Mouse (Mus musculus): ENCODE results near the gene Dapk2.

Dapk2 gene

DNA sequence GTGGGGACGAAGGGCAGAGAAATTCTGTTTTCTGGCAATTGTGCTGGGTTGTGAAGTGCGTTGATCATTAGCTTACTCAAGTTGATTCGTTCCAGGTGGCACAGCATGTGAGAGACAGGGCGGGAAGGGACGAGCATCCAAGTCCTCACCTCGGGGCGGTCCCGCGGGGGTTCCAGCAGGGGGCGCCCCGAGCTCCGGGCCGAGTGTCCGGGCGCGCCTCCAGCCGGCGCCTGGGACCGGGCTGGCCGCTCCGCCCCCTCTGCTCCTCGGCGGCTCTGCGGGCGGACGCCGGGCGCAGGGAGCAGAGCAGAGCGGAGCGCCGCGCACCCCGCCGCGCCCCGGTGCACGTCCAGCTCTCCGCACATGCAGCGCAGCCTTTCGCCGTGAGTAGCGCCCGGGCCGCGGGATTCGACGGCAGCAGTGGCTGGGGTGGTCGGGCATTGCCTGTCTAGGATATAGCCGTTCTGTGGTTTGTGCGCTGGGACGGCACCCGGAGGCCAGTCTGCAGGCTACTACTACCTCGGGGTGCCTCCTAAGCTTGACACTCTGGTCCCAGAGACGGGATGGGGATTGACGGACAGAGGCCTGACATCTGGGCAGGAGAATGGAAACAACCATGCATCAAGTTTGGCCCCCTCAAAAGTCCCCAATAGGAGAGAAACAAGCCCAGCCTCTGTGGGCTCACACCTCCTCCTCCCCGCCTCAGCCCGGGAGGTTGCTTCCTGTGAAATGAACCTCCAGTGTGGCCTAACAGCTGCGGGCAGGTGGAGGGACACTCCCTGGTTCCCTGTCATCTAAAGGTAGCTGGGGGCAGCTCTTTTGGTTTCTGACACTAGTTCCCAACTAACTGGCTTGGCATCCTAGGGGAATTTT, at the start of gene Dapk2:
Gene Dapk2, plus strand, starts transcription at position 266 of the 873 bp plus-strand sequence.
- DNase-seq (ENCODE audit: low spot score) = peak; percentile 74

- peak; percentile 47 for DNase-seq (ENCODE audit: low spot score)
Measured at GRCm38 (mm10) chr9:66109574-66109973, 48.4 kb upstream of the Dapk2 start.

GRCm38 (mm10) chr9:66110126-66110525, 47.9 kb upstream of the Dapk2 start:
- DNase-seq (ENCODE audit: low spot score) = peak; percentile 72

DNA sequence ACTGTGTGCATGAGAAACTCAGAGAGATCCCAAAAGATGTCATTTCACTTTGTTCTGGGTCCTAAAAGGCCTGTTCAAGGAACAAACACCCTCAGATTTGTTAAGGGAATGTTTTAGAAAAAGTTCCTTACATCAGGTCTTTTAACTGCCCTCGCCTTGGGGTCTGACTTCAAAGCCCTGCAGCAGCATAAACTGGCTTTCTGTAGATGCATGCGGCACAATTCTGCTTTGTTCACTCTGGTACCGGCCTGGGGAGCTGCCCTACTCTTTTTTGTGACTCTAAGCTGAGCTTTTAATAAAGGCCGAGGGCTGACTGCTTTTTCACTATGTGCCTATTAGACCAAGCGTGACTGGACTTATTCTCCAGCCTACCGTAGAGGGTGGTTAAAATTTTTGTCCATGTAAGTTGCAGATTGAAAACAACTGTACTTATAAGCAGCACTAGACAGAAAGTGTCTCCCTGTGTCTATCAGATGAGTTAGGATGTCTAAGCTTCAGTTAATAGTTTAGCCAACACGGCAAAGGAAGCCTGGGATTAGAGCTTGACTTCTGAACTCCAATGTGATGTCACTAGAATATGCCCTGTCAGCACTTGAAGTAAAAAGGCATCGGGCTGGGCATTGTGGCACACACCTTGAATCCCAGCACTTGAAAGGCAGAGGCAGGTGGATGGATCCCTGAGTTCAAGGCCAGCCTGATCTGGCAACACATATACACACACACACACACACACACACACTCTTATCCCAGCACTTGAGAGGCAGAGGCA, 47.2 kb upstream of the Dapk2 start:
- peak; percentile 47 for DNase-seq (ENCODE audit: low spot score)

DNA sequence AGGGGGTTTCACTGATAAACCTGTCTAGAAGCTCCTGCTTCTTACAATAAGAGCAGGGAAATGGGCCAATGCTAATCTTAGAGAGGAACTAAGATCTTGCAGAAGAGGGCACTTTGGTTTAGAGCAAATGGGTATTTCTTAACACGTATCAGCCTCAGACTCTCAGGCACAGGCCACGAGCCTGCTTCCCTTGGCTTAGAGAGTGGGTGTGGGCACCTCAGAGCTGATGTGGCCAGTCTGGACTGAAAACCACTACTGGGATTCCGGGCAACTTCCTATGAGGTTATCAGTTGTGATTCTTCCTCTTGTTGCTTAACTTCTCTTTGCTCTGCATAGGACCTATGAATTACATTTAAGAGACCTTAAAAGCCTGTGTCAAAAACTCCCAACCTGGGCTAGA, 43.7 kb upstream of the Dapk2 start:
- DNase-seq (ENCODE audit: low spot score) = no peak

DNA sequence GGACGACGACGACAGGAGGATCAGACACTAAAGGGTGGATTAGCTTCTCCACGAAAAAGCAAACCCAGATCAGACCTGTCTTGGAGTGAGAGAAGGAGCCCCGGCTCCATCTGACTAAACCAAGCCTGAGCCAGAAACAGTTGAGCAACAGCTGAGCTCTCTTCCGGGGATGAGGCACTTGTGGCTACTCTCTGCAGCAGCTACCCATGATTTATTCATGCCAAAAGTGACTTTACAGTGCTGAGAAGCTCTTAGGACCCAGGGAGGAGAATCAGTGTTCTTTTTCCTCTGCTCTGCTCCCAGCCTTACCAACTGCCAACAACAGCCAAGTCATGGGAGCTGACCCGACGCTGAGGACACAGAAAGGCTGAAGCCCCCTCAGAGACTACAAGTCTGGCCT, 41.1 kb upstream of the Dapk2 start:
- peak; percentile 44 for DNase-seq (ENCODE audit: low spot score)

DNA sequence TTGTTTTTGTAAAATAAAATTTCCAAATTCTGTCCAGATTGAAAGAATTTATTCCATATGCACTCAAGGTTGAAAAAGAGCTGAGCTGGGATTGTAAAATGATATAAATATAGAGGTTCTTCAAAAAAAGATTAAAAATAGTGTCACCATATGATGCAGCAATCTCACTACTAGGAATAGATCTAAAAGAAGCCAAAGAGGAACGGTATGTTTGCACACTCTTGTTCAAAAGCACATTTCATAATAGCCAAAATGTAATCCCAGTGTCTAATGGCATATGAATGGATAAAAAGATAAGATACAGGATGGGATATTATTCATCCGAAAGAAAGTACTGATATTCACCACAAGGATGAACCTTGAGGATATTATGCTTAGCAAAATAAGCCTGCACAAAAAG, 38.5 kb upstream of the Dapk2 start:
- no peak for DNase-seq (ENCODE audit: low spot score)

DNA sequence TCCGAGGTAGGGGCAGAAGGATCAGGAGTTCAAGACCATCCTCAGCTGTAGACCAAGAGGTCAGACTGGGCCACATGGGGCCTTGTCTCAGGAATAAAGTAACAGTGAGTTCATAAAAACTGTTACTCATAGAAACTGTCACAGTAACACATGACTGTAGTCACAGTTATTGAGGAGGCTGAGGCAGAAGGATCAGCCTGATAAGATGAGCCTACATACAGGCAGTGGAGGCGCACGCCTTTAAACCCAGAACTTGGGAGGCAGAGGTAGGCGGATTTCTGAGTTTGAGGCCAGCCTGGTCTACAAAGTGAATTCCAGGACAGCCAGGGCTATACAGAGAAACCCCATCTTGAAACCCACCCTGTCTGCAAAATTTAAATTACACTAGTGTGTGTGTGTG, 37.9 kb upstream of the Dapk2 start:
- no peak for DNase-seq (ENCODE audit: low spot score)

GRCm38 (mm10) chr9:66120945-66121344, 37.1 kb upstream of the Dapk2 start:
- DNase-seq (ENCODE audit: low spot score) = no peak

DNA sequence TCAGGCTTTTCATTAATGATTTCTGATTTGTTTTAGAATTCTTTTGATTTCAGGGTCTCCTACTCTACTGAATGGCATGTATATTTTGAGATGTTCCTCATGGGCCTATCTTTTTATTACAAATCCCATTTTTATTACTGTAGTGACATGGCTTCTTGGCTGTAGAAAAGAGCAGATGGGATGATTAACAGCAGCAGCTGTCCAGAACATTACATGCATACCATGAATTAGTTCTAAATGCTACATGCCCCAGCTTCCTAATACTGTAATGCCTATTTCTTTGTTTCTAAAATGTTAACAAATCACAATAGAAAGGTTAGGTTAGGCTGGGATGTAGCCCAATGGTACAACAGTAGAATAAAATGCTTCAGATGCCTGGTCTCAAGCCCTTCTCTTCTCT, 36.6 kb upstream of the Dapk2 start:
- no peak for DNase-seq (ENCODE audit: low spot score)

- no peak for DNase-seq (ENCODE audit: low spot score)
Measured at GRCm38 (mm10) chr9:66123648-66124047, 34.4 kb upstream of the Dapk2 start.

GRCm38 (mm10) chr9:66124111-66124531, 33.9 kb upstream of the Dapk2 start:
- DNase-seq (ENCODE audit: low spot score) = no peak

- peak; percentile 99 for DNase-seq (ENCODE audit: low spot score)
Measured at GRCm38 (mm10) chr9:66124681-66125542, 33.1 kb upstream of the Dapk2 start.

GRCm38 (mm10) chr9:66125543-66126455, 32.2 kb upstream of the Dapk2 start:
- DNase-seq (ENCODE audit: low spot score) = peak; percentile 58

DNA sequence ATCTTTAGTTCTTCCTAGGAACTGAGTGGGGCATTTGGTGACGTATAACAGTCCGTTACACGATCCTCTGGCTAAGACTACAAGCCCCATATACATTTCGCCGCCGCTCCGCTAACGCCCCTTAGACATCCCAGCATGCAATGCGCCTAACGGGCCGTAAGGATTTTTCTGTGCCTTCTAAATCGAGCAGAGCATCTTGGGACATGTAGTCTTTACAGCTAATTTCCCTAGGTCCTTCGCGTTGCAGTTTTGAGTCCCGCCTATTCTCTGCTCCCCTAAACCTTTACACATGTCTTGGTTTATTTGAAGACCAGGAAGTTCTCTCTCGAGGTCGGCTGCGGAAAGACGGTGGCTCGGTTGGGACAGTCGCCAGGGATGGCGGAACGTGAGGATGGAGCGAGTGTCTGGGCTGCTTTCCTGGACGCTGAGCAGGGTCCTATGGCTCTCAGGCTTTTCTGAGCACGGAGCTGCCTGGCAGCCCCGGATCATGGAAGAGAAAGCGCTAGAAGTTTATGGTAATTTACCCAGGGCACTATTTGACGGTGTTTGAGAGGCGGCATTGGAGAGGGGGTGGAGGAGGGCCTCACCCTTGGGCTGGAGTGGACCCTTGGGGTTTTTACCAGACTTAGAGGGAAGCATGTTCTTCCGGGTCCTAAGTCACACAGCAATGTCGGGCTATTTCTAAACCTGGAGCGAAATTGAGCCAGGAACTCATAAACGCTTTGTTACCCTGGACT, 31.4 kb upstream of the Dapk2 start, which contains the start of the genes Snx1 and Ciao2a:
Gene Snx1, minus strand, starts transcription at position 132 of the 737 bp plus-strand sequence.
Gene Ciao2a, plus strand, starts transcription at position 156 of the 737 bp plus-strand sequence.
- peak; percentile 97 for DNase-seq (ENCODE audit: low spot score)

DNA sequence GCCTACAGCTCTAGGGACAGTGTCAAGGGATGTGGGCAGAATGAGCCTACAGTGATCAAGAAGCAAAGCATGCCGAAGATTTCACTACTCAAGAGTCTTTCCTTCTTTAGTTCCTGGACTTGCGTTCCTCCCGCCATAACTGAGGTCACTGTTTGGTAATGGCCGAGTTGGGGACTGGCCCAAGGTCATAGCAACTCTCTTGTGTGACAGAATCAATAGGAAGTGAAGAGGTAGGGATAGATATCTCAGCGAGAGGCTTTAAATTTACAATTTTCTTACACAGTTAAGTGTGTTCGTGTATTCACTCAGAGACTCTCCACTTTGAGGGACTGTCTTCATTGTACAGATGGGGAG, 30.9 kb upstream of the Dapk2 start:
- DNase-seq (ENCODE audit: low spot score) = no peak

DNA sequence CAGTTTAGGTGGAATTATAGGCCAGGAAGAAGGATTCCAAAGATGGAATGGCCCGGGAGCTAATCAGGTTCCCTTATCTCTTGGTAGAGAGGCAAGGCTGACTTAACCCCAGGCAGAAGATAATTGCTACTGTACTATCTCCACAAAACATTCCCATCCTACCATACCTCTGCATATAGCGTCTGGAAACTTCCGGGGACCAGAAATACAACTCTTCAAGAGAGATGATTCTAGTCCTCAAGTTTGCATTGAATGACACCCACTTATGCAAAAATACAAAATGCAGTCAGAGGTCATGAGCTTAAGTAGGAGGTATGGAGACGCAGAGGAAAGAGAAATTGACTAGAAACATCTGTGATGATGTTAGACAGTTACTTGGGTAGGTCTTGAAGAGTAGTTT, 30.1 kb upstream of the Dapk2 start:
- no peak for DNase-seq (ENCODE audit: low spot score)

DNA sequence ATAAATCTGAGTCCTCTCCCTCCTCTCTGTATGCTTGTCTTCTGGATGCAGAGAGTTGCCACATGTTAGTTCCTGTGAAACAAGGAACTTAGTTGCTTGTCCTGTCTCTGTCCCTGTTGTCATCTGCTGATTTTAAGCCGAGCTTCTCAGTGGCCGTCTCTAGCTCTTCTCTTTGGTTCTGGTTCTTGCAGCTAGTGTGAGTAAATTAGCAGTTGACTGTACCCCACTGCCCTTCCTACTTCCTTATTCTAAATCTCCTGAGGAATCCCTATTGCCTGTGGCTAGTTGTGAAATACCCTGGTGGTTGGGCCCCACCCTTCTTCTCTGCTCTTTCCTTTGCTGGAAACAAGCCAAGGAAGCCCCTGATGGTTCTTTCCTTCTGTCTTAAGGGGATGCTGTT, 26.6 kb upstream of the Dapk2 start:
- DNase-seq (ENCODE audit: low spot score) = no peak

DNA sequence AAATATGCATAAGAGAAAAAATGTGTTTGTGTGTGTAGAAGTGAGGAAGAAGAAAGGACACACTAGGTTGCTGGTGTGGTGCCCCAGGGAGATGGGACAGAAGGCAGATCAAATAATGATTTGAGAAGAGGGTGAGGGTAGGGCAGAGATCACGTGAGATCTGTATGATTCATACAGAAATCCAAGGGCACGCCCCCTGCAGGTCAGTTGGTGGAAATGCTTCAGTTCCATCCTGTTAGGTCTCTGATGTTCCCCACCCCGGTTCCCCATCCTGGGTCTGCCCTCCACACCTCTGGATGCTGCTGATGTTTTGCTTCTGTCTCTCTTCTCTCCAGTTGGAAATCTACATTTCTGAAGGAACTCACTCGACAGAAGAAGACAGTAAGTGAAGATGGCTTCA, 22.1 kb upstream of the Dapk2 start:
- DNase-seq (ENCODE audit: low spot score) = no peak

GRCm38 (mm10) chr9:66138193-66138592, 19.8 kb upstream of the Dapk2 start:
- no peak for DNase-seq (ENCODE audit: low spot score)

All from yolk sac, embryonic 10.5 days (tissue).